16 mouse cellular contexts compared by ENCODE assay signal in the genomic region with DNA sequence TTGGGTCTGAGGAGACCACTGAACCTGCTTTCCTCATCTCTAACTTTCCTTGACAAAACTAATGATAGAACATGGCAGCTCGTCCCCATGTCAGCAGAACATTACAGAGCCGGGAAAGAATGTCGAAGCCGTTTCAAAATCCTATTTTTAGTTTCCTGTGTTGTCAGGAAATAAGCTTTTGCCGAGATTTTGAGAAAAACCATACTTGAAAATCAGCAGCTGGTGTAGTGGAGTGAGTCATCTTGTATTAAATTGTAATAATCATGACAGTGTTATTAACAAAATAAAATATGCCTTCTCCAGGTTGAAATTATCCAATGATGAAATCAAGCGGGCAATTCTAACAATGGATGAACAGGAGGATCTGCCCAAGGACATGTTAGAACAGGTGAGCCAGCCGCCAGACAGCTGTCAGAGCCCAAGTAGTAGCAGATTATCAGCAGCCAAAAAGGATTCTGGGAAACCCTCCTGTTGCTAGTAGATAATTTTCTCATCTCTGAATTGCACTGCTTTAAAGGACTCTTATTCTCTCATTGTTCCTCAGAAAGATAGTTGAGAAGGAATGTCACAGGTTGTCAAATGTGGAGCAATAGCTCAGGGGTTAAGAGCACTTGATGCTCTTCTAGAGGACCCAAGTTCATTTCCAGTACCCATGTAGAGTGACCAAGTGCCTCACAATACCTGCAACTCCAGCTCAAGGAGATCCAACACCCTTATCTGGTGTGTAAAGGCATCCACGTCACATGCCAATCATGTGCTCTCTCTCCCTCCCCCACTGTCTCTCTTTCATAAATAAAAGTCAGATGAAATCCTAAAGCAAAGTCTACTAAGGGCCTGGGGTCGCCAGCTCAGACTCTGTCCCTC.
DNase-seq lines count a peak whose midpoint lies in the region; ATAC-seq lines count a peak whose summit lies in the region.
"Had no signal": no experiment of that assay in that cellular context is flagged by ENCODE, and none has a peak within 500 bp of the region (broad histone marks: within the 10 kb centered on the region; RNA-seq: fewer than 3 reads in every experiment).

No protein-coding gene starts in this region.

- 47% methylated on average over 9 of the region's 9 CpGs for WGBS in heart, embryonic 11.5 days (ENCODE audit: insufficient replicate concordance)

- H3K36me3 ChIP-seq in heart, embryonic 11.5 days (ENCODE audit: control insufficient read depth, insufficient read depth, low read length), result 0 out of 2 replicates have a peak, but pooled peaks cover 6% of the 10 kb centered on the region

- H3K4me1 ChIP-seq in heart, embryonic 11.5 days (ENCODE audit: control insufficient read depth, insufficient read depth, low read length), result peaks cover 48% of the 10 kb centered on the region
- H3K4me1 ChIP-seq: neural tube, embryonic 12.5 days had no signal

- no peak for ATAC-seq in heart, embryonic 11.5 days (replicated peaks; ENCODE audit: insufficient number of reproducible peaks, low FRiP score, low TSS enrichment)
- ATAC-seq: inflammation-experienced regulatory T-cells, adult 6 months; midbrain, embryonic 13.5 days had no signal

- H3K27ac ChIP-seq in heart, embryonic 11.5 days (ENCODE audit: low read depth, low read length), result peak overlapping the region; percentile 57
- H3K27ac ChIP-seq: limb, embryonic 15.5 days; midbrain, embryonic 13.5 days; neural tube, embryonic 12.5 days had no signal

- no peaks in the 10 kb centered on the region for H3K27me3 ChIP-seq in heart, embryonic 11.5 days (ENCODE audit: control insufficient read depth, insufficient read depth, low read length)
- H3K27me3 ChIP-seq: CH12.LX; limb, embryonic 15.5 days; midbrain, embryonic 13.5 days; neural tube, embryonic 12.5 days had no signal

- DNase-seq in kidney, adult 9 months, result peak; percentile 39
- DNase-seq in kidney, postnatal 4 days, result no peak
- DNase-seq in c-Kit-positive CD71-positive TER-119-positive erythroid progenitor cells, embryonic 14.5 days (ENCODE audit: low spot score), result peak; percentile 62
- peak; percentile 44 for DNase-seq in lung, postnatal 25 days (ENCODE audit: low spot score)
- no peak for DNase-seq in adrenal gland, postnatal 25 days
- no peak for DNase-seq in frontal cortex, postnatal 14 days (ENCODE audit: low spot score in 2 of 2)
- DNase-seq in layer of hippocampus, postnatal 36 days, result no peak
- DNase-seq: cerebellum, adult 9-11 months; gastrocnemius, postnatal 25 days; right cerebral cortex, adult 18-20 months had no signal

- no peak overlapping the region for H3K4me2 ChIP-seq in heart, embryonic 11.5 days
- H3K4me2 ChIP-seq: limb, embryonic 15.5 days; midbrain, embryonic 13.5 days; neural tube, embryonic 12.5 days had no signal

- H3K9ac ChIP-seq in heart, embryonic 11.5 days (ENCODE audit: low read depth, low read length), result no peak overlapping the region
- H3K9ac ChIP-seq: limb, embryonic 15.5 days; midbrain, embryonic 13.5 days; neural tube, embryonic 12.5 days had no signal

- no peaks in the 10 kb centered on the region for H3K9me3 ChIP-seq in heart, embryonic 11.5 days (replicated peaks; ENCODE audit: control insufficient read depth, low read length)
- H3K9me3 ChIP-seq: limb, embryonic 15.5 days; midbrain, embryonic 13.5 days; neural tube, embryonic 12.5 days had no signal

- H3K4me3 ChIP-seq in heart, embryonic 11.5 days (ENCODE audit: low read depth, low read length), result no peak overlapping the region
- H3K4me3 ChIP-seq: limb, embryonic 15.5 days; midbrain, embryonic 13.5 days; neural tube, embryonic 12.5 days had no signal

Comparison
In these comparisons a context has a peak if more than half of its experiments do, and no peak if none do; other contexts are left out.
1. DNase-seq: peak in kidney, adult 9 months (single experiment), c-Kit-positive CD71-positive TER-119-positive erythroid progenitor cells, embryonic 14.5 days (single experiment) and lung, postnatal 25 days (single experiment); none in kidney, postnatal 4 days (0 of 2), adrenal gland, postnatal 25 days (single experiment), frontal cortex, postnatal 14 days (0 of 2) and layer of hippocampus, postnatal 36 days (0 of 2).